Mouse (Mus musculus): ENCODE data around the gene Ces5a.
A peak's percentile ranks its signal among the peaks of the same experiment; 100 is the strongest.
"Not testable (repeated sequence)": the region's sequence is repeated elsewhere in the genome, so short reads cannot be mapped to it uniquely, and the experiment has no call there.

Gene Ces5a

DNA sequence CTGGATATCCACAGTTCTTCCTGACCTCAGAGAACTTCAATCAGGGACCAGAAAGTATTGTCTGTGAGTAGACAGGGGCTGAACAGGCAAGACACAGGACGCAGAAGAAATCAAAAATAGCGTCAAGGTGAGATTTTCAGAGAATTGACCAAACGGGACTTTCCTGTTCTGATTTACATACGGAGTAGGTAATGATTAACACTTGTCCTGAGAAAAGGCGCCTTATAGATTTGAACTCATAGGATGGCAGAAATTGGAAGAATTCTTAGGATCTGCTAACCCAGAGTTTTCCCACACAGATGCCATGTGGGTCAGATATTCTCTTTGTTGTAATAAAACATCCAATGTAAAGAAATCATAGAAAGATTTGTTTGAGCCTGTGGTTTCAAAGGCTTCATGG is at the start of gene Ces5a:
Gene Ces5a (minus strand): TSS at position 101 of the 400 bp plus-strand sequence.
- no peak for DNase-seq

DNA sequence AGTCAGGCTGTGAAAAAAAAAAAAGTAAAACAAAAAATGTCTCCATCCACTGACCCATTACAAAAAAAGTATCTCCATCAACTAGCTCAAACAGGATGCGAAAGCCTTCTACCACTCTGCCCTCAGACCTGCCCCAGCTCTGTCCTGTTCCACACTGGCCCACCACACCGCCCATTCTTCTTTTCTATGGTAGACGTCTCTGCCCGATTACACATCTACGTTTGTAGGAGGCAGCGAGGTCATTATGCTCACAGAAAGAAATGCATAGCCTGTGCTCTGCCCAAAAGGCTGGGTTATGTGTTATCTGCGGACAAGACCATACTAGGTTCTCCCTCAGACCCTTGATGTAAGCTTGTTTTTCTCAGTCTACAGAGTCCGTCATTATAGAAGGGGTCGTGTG is 37.2 kb upstream of the Ces5a start:
- DNase-seq, result no peak

DNA sequence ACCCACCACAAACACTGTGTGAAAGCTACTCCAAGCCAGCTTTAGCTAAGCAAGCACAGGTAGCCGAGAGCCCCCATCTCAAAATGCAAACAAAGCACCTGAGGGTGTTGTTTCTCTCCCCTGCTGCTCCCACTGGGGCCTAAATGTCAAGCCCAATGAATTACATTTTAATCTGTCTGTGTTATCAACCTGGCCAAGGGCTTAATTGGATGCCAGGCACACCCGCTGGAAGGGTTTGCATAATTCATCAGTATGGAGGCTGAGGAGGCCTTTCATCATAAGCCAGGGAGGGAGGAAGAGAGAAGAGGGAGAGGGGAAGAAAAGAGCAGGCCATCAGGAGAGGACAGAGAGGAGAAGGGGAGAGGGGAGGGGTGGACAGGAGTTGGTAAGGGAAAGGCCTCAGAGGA is 36.5 kb upstream of the Ces5a start:
- peak; percentile 11 for DNase-seq

DNA sequence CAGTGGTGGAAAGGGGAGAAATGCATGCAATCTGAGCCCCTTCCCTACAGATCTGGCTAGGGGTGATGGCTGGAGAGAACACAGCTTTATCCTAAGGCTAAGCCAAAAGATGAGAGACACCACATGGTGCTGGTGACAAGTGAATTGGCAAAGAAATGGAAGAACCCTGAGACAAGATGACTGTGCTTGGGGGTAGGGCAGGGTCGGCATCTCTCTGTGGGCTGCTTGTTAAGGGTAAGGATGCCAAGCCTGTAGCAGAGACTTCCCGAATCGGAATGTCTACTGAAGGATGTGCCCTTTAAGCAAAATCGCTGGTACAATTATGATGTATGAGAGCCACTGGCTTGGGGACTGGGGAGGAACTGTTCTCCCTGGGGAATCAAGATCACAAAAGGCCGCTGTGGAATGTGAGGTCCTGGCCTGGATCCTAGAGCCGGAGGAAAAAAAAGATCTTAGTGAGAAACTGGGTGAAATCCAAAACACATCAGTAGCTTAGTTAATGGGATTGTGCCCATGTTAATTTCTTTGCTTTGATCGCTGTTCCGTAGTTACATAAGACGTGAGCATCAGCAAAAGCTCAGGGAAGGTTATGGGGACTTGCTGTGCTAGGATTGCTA is 35.8 kb upstream of the Ces5a start:
- peak; percentile 55 for DNase-seq

DNA sequence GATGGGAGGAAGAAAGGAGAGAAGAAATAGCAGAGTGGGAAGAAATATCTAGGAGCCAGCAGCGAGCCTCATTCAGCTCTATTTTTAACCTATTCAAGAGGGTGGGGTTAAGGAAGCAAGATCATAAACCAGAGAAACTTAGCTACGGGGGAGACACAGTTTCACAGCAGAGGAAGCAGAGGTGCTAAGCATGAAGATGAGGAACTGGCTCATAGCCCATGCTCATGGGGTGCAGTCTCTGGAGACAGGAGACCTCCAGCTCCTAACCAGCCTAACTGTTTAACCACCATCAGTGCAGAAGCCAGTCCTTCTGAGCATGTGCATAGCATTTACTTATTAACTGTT is 34.5 kb upstream of the Ces5a start:
- no peak for DNase-seq

DNA sequence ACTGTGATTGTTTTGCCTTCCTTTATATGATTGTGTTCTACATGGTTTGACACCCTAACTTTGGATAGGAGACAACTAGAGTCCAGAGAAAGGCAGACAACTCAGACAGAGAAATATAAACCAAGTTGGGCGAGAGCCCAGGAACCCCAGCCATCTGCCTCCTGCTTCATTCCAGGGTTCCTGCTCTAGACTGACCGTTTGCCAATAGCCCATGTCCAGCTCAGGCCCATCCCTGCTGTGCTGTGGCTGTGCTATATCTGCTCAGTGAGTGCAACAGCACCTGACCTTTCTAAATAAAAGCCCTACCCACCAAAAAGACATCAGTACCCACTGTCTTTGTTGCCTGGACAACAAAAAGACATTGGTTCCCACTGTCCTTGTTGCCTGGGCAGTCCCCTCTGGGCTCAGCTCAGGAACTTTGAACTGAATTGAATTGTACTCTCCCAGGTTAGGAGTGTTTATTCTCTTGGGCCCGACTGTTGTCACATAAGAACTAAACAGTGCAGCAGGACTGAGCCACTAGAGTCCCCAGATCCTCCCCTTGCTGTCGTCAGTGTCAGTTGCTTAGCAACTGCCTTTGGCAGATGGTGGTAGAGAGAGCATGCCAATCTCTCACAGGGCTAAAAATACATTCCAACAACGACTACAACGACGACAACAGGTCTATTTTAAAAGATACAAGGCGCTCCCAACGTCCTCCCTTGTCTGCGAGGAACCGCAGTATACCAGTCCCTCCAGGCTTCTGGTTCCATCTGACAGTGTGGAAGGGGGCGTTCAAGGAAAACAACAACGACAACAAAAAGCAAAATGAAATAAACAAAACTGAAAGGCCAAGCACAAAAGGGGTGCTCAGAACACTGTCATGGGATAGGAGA is 33.9 kb upstream of the Ces5a start:
- peak; percentile 7 for DNase-seq

DNA sequence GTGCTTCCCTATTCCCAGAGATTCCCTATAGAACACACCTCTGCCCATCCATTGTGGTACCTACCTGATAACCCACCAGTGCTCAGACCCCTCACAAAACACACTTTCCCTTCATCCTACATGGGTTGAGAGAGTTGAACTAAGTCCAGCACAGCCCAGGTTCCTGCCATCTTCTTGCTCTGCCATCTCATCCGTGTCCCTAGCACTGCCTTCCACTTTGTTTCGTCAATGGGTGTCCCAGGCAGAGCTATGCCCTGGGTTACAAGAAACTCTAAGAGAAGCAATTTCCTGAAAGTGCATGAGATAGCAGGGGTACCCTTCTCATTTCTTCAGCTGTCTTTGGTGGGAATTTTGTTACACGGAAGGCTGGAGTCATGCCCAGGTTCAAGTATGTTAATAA is 33.0 kb upstream of the Ces5a start:
- no peak for DNase-seq

DNA sequence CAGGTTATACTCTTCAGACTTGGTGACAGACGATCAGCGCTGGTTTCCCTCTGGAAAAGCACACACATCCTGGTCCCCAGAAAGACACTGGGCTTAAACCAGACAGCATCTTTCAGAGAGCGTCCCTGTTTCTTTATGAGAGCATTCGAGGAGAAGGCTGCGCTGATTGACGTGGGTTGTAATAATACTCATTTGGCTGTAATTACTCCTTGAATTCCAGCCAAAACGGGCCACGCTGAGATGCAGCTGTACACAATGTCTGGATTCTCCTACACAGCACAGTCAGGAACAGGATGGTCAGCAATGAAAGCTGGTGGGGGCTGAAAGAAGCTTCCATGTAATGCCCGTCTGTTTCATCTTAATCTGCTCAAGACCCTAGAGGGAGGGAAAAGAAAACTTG is 31.5 kb upstream of the Ces5a start:
- DNase-seq, result no peak

DNA sequence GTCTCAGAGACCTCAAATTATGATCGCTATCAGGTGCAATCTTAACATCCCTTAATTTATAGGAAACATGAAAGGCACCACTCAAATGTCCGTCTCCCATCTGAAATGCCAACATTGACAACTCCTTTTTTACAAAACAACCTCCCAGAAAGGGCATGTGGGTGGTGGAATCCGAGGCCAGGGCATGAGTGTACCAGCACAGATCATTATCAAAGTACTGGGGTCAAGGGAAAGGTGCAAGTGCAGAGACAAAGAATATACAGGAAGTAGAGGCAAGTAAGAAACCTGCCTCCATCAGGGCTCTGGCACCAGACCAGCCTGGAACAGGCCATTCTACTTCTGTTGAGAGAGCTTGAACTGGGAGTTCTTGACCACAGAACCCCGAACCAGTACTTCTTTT is 29.0 kb upstream of the Ces5a start:
- DNase-seq, result no peak

DNA sequence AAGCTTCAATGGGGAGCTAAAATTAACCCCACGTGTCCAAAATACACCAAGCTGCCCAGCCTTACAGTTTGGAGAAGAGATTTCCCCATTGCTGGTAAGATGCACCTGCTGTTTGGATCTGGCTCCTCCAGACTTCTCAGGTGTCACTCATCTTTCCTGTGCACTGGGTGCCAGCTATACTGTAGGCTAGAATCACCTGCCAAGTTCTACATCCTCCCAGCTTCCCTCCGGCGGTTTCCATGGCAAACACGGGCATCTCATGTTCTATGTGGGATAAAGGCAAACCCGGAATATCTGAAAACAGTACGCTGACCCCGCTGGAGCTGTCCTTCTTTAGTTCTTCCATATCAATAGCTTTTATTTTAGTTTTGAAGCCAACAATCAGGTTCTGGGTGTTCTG is 27.9 kb upstream of the Ces5a start:
- DNase-seq, result no peak

DNA sequence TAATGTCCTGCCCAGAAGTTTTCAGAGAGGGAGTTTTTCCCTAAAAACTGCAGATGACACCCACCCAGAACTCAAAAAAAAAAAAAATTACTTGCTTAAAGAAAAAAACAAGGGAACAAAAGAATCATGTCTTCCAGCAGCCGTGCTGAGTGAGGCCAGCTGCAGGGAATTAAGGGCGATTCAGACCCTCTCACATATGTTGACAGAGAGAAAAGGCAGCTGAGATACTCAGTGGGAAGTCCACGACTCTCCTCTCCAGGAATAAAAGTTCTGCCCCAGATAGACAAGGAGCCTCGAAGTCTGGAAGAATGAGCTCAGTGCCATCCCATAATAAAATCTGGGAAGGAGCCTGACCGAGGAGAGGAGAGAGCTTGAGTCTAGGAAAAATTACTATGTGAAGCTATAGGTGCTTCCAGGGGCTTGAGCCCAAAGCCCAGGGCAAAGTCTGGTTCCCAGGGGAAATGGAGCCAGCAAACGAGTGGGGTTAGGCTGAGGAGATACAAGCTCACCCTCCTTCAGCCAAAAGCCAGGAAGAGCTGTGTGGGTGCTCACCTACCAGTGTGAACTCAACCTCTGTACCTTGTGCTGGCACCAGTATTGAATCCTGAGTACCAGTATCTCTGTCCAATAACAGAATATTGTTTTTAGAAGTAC is 27.1 kb upstream of the Ces5a start:
- DNase-seq, result no peak

DNA sequence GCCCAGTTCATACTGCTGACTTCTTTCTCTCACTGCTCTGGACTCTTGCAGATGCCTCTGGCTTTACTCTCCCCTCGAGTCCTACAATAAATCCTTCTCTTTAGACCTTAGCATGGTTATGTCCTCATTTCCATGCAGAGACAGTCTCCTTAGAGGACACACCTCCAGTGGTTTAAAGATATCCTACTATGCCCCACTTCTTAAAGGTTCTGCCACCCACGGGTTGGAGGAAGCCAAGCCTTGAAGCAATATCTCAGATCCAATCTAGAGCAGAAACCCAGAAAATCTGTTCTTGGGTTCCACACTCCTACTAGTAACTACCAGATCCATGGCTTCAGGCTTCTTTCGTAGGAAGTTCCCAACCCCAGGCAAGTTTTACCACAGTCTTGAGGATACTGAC is 25.6 kb upstream of the Ces5a start:
- DNase-seq, result no peak

DNA sequence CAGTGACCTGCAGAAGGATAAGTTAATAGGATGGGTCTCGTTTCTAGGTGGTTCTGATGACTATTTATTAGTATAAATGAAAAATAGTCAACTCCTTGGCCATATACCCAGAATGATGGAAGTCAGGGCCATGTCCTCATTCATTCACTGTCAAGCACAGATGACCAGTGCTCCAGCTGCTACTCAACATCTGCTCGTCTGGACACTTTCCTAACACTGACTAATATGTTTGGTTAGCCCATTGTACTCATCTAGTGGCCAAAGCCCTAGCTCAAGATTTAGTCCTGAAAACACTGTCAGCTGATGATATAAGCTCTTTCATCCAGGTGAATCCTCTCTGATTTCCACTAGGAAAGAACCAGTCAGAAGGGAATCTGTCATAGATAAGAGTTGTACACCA is 24.1 kb upstream of the Ces5a start:
- no peak for DNase-seq

DNA sequence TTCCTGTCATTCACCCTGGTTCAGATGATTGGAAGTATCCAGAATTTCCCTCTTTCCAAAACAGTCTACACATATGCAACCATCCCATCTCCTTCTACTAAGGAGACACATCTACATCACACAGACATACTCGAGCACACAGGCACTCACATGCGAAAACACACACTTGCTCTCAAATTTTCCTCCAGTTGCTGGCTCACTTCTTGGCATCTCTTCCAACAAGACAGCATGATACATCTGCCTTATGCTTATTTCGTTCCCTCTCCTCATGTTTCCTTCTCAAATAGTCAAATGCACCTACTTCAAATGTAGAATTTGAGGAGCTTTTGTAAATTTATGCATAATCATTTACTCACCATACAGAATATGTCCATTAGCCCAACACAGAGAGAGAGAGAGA is 33.0 kb downstream of the Ces5a start:
- no peak for DNase-seq

DNA sequence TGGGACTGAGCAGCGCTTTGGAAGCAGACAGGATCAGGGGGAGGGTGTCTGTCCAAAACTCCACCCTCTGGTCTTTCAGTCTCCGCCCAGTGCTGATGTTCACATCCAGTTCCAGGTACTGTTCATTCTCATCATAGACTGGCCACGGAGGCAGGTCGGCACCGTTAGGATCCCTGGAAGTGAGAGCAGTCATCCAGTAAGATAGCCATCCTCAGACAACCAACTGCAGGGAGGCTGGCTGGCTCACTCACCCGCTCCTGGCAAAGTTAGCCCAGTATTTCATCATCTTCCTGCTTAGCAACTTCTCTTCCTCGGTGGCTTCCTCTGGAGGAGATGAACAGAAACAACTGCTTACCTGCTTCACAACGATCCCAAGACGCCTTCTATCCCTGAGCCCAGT is 36.2 kb downstream of the Ces5a start:
- DNase-seq, result no peak

DNA sequence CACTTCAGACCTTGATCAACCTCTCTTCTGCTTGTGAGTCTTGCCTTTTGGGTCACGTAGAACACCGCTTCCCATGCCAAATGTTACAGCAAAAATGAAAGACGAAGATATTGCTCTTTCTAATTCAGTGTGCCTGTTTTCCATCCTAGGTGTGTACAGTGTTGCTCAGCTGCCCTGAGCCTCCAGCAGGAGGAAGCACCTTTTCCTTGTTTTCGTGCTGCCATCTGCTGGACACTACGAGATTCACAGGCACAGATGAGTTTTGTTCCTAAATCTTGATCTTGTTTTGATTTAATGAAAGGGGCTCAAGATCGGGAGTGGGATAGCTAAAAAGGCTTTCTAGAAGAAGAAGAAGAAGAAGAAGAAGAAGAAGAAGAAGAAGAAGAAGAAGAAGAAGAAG is 40.3 kb downstream of the Ces5a start:
- DNase-seq, result peak; percentile 5

DNA sequence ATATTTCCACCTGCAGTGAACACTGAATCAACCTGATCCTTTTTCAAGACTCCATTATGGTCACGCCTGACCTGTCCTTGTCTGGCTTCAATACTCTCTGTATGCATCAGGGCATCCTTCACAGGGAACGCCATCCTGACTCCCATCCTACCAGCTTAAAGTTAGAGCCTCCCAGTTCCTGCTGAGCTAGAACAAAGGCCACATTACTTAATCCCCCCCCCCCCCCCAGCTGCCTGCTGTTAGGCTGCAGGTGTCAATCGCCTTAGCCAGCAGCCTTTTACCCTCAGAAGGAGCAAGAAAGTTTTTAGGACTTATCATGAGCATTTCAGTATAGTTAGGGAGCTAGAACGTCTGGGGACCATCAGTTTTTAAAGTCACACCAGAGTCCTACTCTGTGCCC is 46.9 kb downstream of the Ces5a start:
- DNase-seq, result no peak

DNA sequence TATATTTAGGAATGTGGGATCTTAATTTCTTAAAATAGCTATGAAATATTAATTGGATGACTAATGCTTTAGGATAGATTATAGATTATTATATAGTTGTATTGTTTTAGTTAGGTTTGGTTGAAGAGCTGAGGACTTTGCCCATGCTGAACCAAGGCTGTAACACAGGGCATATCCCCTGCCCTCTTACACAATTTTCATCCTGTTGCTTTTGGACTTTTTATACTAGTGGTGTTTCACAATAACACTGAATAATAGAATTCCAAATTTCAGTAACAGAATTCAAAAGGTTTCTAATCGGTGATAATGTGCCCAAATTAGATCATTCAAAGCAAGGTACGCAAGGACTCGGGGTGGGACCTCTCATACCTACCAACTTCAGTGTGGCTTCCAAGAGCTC is 57.4 kb downstream of the Ces5a start:
- no peak for DNase-seq

DNA sequence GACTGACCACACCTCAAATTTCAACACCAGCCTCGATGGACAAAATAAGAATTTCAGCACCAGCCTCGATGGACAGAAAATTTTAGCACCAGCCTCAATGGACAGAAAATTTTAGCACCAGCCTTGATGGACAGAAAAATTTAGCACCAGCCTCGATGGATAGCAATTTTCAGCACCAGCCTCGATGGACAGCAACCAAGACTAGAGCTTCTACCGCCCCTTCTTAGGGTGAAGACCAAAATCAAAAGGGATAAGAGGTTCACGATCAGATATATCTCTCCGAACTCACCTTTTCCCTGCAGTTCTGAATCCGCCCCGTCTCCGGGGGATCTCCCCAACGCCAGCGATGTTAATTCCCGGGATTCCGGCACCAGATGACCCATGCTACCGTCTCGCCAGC is 65.9 kb downstream of the Ces5a start:
- not testable (repeated sequence) for DNase-seq

DNA sequence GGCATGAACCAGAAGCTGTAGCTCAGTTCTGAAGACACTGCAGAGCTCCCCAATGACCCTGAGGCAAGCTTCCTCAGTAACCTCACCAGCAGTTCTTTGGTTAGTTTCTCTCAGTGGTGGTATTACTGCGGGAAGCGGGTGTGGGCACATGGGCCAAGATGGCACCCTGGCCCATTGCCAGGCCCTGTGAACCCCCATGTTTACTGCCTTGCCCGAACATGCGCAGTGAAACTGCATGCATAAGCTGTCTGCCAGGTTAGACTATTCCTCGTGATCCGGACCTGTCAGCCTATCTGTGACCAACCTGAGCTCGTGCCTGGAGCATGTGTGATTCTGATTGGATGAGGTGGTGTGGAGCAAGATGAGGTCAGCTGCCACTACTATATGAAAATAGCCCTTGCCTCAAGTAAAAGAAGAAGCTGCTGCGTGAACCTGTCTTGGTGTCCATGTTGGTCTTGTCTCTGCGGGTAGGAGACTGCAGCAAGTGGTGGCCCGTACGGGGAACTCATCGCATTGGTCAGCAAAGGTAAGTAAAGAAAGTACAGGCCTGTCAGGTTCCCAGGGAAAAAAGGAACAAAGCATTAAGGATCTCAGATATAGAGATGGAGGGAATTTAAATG is 81.3 kb downstream of the Ces5a start:
- no peak for DNase-seq
